Mouse (Mus musculus) cerebellum, adult 11-12 months (tissue): ENCODE results near the gene Carf.

ENCODE experiments used
- DNase-seq: peaks from one replicate; pipeline ENCODE4 v3.0.0; 2022

Carf gene

DNA sequence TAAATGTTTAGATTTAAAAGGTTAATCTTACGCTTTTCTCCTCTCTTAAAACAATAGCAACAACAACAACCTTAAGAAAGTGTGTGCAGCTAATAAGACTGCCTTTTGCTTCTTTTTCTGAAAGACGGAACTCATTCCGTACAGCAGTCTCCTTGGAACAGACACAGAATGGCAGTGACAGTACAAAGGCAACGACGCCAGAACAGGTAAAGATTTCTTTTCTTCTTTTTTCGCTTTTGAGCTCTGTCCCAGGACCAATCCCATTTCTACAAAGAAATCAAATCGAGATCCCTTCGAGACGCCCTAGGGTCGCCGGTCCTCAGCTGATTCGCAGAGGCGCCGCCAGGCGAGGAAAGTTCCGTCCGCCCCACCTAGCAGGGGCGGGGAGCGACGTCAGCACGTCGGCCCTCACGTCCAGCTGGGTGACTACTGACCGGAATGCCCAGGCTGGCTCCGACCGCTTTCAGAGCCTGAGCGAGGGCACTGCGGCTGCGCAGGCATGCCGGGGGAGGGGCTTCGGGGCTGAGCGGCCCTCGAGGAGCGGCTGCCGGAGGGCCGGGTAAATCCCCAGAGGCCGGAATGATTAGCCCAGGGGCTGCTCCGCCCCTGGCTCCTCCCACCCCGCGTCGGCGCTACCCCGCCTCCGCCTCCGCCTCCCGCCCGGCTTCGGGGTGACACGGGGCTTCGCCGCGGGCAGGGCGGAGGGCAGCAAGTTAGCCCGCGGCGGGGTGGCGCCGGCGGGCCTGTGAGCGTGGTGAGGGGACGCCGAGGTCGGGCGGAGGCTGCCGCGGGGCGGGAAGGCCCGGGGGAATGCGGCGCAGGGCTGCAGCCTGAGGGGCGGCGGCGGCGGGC lies 82.1 kb downstream of the Carf start, which contains the start of gene Nbeal1:
Nbeal1 (plus strand) TSS at position 668 of the 852 bp plus-strand sequence.
- peak; percentile 99 for DNase-seq

- no peak for DNase-seq
These were observed 82.8 kb downstream of the Carf start for GRCm38 (mm10) chr1:60180784-60181221.

DNA sequence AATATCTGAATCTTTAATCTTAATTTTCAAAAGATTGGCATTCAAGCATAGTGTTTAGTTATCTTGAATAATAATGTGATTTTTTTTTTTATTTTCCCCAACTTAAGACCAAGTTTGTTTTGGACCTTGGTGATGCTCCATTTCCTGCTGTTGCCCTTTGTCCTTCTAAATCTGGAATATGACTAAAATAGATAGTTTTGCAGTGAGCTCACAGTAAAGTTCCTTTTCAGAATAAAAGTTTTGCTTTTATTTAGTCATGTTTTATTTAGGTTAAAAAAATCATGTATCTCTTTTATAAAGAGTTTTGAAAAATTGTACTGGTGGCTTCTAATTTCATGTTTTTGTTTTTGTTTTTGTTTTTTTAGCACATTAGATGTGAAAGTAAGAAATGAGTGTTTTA lies 90.4 kb downstream of the Carf start:
- no peak for DNase-seq

GRCm38 (mm10) chr1:60196813-60197212 lies 98.8 kb downstream of the Carf start:
- DNase-seq, result no peak

DNA sequence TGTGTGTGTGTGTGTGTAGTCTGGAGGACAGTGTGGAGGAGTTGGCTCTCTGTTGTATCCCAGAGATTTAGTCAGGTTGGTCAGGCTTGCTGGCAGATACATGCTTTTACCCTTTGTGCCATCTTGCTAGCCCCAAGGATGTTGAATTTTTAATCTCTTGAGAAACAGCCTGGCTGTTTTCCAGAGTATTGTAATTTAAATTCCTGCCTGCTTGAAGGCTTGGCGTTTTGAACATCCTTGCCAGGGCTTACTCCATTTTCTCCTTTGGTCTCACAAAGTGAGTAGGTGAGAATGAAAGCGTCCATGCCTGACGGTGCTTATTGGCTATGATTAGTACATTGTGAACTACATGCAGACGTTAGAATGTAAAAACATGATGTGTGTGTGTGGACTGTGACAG lies 101.0 kb downstream of the Carf start:
- DNase-seq, result no peak
